Mouse (Mus musculus) ovary, adult 2 months (tissue): ENCODE data around the gene Parg. TPM values are rescaled to one million over a fixed set of nuclear protein-coding genes. Genes with fewer than 3 reads are reported as not detected.

Experiments used
- polyA plus RNA-seq: library from polyadenylated mRNA; depleted of rRNA; stranded (reverse); fragments of >200 nt; gene quantifications from 2 replicates; pipeline ENCODE4 v1.2.3, GENCODE M21; 2012; rRNA removed

The Parg gene
- 4.5 and 5.4 TPM in 2 replicates for polyA plus RNA-seq

DNA sequence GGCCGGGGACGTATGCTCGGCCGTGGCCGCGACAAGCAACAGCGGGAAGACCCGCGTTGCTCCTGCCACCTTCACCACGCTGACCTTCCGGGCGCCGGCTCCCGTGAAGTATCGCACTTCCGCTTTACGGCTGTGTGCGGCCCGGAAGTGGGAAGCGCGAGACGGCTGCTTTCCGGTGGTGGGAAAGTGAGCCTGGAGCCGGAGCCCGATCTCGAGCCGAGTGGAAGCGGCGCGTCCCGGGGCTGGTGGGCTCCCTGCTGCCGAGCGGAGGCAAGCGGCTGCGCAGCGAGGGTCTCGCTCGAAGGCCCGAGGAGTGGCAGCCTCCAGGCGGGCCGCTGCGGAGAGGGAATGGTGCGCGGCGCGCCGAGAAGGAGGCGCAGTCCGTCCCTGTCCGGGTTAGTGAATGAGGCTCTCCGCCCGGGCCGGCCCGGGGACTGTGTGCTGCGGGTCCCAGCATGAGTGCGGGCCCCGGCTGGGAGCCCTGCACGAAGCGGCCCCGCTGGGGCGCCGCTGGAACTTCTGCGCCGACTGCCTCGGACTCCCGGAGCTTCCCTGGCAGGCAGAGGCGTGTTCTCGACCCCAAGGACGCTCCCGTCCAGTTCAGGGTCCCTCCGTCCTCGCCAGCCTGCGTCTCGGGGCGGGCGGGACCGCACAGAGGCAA is at the start of gene Parg, which contains the start of gene Timm23:
Gene Parg (plus strand): TSS at position 159 of the 661 bp plus-strand sequence.
Gene Timm23 (minus strand): TSS at position 108 of the 661 bp plus-strand sequence.

DNA sequence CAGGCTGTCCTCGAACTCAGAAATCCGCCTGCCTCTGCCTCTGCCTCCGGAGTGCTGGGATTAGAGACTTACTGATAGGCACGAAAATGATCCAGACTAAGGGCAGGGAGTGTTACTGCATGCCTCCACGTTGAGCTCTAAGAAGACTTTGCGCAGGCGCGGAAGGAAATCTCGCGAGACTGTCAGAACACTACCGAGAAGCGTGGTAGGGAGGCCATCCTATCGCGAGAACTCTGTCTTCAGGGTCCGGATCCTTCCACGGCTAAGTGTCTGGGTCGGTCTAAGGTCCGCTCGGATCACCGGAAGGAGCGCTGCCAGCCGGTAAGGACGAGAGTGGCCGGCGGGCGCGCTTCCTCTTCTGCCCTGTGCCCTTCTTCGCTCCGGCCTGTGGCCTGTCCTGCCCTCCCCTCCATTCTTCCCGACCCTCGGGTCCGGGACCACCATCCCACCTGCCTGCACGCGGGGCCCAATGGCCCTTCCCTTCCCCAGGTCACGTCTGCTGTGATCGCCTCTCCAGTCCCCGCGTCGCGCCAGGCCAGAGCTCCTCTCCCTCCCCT is 42.0 kb upstream of the Parg start, which contains the start of gene Ncoa4:
Gene Ncoa4 (plus strand): TSS at position 176 of the 557 bp plus-strand sequence.

DNA sequence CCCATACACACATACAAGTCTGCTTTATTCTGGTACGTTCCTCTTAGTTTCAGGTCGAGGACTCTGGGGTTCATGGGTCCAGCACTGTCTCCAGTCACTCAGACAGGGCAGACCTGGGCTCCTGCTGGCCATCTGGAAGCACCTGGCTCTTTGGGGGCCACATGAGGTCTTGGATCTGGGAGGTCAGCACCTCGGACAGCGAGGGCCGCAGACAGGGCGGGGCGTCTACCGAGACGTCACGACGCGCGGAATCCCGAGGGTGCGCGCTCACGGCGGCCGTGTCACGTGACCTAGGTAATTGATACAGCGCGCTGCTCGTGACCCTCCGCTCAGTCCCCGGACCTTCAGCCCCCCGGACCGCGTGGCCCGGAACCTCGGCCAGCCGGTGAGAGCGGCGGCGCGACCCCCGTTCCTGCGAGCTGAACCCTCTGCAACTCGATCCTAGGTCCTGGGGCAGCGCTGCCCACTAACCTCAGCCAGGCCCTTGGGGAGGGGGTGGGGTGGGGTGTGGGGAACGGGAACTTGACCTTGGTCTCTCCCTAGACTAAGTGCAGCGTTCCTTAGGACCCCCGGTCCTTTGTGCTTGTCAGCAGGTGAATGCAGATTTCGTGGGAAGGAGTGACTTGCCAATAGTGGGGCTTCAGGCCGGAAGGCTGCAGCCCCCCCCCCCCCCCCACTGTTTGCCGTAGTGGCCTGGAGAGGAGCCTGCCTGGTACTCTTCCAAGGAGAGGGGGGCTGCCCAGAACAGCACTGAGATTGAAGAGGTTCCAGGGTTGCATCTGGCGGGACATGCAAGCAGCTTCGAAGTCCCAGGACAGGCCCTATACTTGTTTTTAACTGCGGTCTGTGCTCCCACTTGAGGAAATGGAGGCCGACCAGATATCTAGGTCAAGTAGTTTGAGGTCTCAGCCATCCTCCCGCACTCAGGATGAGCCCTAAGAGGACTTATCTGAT is 120.3 kb downstream of the Parg start, which contains the start of gene Ogdhl:
Gene Ogdhl (plus strand): TSS at position 288 of the 954 bp plus-strand sequence.

Other genes with a start within 250 kb of the Parg start
- gene Galnt15, start 173.0 kb upstream of the Parg start, polyA plus RNA-seq, result 23.3 and 25.4 TPM in 2 replicates
- 14.0 and 15.4 TPM in 2 replicates for gene Oxnad1, start 116.6 kb upstream of the Parg start, polyA plus RNA-seq
- 12.7 and 14.1 TPM in 2 replicates for gene Dph3, start 116.2 kb upstream of the Parg start, polyA plus RNA-seq
- gene Msmb, start 59.9 kb upstream of the Parg start, polyA plus RNA-seq, result not detected in 2 replicates
- 34.3 and 49.4 TPM in 2 replicates for gene Ncoa4, start 42.1 kb upstream of the Parg start, polyA plus RNA-seq
- 243 and 307 TPM in 2 replicates for gene Timm23, start 51 bp upstream of the Parg start, polyA plus RNA-seq
- gene Ogdhl, start 120.1 kb downstream of the Parg start, polyA plus RNA-seq, result 19.1 and 20.0 TPM in 2 replicates
- 8.0 and 9.1 TPM in 2 replicates for gene 1700024G13Rik, start 186.4 kb downstream of the Parg start, polyA plus RNA-seq